Mouse (Mus musculus): ENCODE data around the gene Tyk2.

Tyk2 gene

DNA sequence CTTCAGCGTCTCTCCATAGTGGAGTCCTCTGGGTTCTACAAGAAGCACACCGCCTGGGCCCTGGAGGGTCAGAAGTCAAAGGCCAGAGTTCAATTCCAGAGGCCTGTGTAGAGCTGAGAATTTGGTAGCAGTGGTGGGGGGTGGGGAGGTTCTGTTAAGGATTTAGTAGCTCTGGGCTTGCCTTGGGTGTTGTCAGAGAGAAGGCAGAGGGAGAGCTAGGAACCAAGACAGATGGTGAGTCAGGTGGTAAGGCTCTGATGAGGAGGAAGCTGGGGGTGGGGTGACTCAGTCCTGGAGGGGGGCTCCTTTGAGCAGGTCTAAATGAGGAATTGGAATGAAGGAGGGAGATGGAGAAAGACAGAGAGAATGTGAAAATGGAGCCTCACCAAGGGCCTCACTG is 68.1 kb downstream of the Tyk2 start:
- DNase-seq (ENCODE audit: low spot score in 2 of 2): peak; percentile 76 to 79
